Mouse (Mus musculus) hindbrain, embryonic 10.5 days (tissue): ENCODE measurements around the gene Gramd4. TPM values are rescaled to one million over a fixed set of nuclear protein-coding genes. Genes with fewer than 3 reads are reported as not detected.
"Not testable (repeated sequence)": the region's sequence is repeated elsewhere in the genome, so short reads cannot be mapped to it uniquely, and the experiment has no call there.

ENCODE experiments used
- DNase-seq: peaks from one replicate; pipeline ENCODE4 v3.0.0-alpha.2; 2017; ENCODE audit warnings: low spot score
- H3K27ac ChIP-seq: fragments of 300-500 bp; sonication (generic); 2 replicates; pipeline ENCODE4 v1.5.1; 2016; ENCODE audit warnings: mild to moderate bottlenecking, moderate library complexity
- H3K27me3 ChIP-seq: fragments of 300-500 bp; sonication (generic); 2 replicates; pipeline ENCODE4 v1.6.1; 2016; ENCODE audit warnings: mild to moderate bottlenecking; ENCODE audit not compliant: poor library complexity, insufficient read depth, severe bottlenecking
- H3K36me3 ChIP-seq: fragments of 300-500 bp; sonication (generic); 2 replicates; pipeline ENCODE4 v1.6.1; 2016; ENCODE audit warnings: mild to moderate bottlenecking, moderate library complexity
- H3K4me1 ChIP-seq: fragments of 300-500 bp; sonication (generic); replicated peaks from 2 replicates; pipeline ENCODE4 v1.6.1; 2016; ENCODE audit warnings: mild to moderate bottlenecking
- H3K4me3 ChIP-seq: fragments of 300-500 bp; sonication (generic); 2 replicates; pipeline ENCODE4 v1.5.1; 2016; ENCODE audit warnings: mild to moderate bottlenecking, moderate library complexity
- H3K9me3 ChIP-seq: fragments of 300-500 bp; sonication (generic); 2 replicates; pipeline ENCODE4 v1.6.1; 2016; ENCODE audit warnings: mild to moderate bottlenecking, moderate library complexity
- WGBS: fragments of 180-500 bp; shearing (Covaris S2); methylation state at CpG from one replicate; pipeline ENCODE4 v1.1.7; 2016; 5-methylcytosine and 5-hydroxymethylcytosine counted together
- polyA plus RNA-seq: library from polyadenylated mRNA; unstranded; fragments of >200 nt; fragmentation: Nextera tagmentation; extraction: Ambion mirVana; gene quantifications from 2 replicates; pipeline ENCODE4 v1.2.1, GENCODE M21; 2016

Gene Gramd4
- polyA plus RNA-seq, 1 experiment from 2014 or later, result 18.0 TPM

GRCm38 (mm10) chr15:86178594-86178993 is 121.1 kb downstream of the Gramd4 start:
- Histone ChIP-seq H3K9me3 (no peaks in the 10 kb centered on the region), H3K27ac (no peak overlapping the region), H3K4me3 (no peak overlapping the region), H3K4me1 (peaks cover 27% of the 10 kb centered on the region), H3K36me3 (no peaks in the 10 kb centered on the region), H3K27me3 (0 out of 2 replicates have a peak, but pooled peaks cover 3% of the 10 kb centered on the region)
- no peak for DNase-seq
- WGBS, result 91% methylated on average over 6 of the region's 6 CpGs

- Histone ChIP-seq H3K27ac (no peak overlapping the region), H3K4me1 (peaks cover 28% of the 10 kb centered on the region), H3K27me3 (peaks cover 12% of the 10 kb centered on the region), H3K36me3 (no peaks in the 10 kb centered on the region), H3K4me3 (no peak overlapping the region), H3K9me3 (no peaks in the 10 kb centered on the region)
- WGBS, result 90% methylated on average over 4 of the region's 4 CpGs
- no peak for DNase-seq
These were observed 122.9 kb downstream of the Gramd4 start for GRCm38 (mm10) chr15:86180427-86180826.

- not testable (repeated sequence) for H3K27ac ChIP-seq, H3K36me3 ChIP-seq, DNase-seq, H3K9me3 ChIP-seq, H3K4me3 ChIP-seq
- peaks cover 13% of the 10 kb centered on the region for H3K27me3 ChIP-seq
- 93% methylated on average over 3 of the region's 3 CpGs for WGBS
- peaks cover 37% of the 10 kb centered on the region for H3K4me1 ChIP-seq
These were observed 123.8 kb downstream of the Gramd4 start for GRCm38 (mm10) chr15:86181321-86181720.

- Histone ChIP-seq H3K4me1 (peaks cover 43% of the 10 kb centered on the region), H3K9me3 (no peaks in the 10 kb centered on the region), H3K27ac (no peak overlapping the region), H3K27me3 (peaks cover 20% of the 10 kb centered on the region), H3K36me3 (no peaks in the 10 kb centered on the region), H3K4me3 (no peak overlapping the region)
- DNase-seq, result no peak
- WGBS, result 58% methylated on average over 11 of the region's 11 CpGs
These were observed 124.5 kb downstream of the Gramd4 start for GRCm38 (mm10) chr15:86181941-86182439.

GRCm38 (mm10) chr15:86182646-86183045 is 125.2 kb downstream of the Gramd4 start:
- no peak for DNase-seq
- whole genome bisulfite sequencing, result 66% methylated on average over 13 of the region's 13 CpGs
- H3K27ac ChIP-seq, result no peak overlapping the region
- H3K9me3 ChIP-seq, result no peaks in the 10 kb centered on the region
- H3K27me3 ChIP-seq, result peaks cover 20% of the 10 kb centered on the region
- H3K4me1 ChIP-seq, result peaks cover 43% of the 10 kb centered on the region
- no peaks in the 10 kb centered on the region for H3K36me3 ChIP-seq
- no peak overlapping the region for H3K4me3 ChIP-seq

GRCm38 (mm10) chr15:86183484-86183883 is 126.0 kb downstream of the Gramd4 start:
- Histone ChIP-seq H3K27ac (no peak overlapping the region), H3K27me3 (peaks cover 20% of the 10 kb centered on the region), H3K36me3 (no peaks in the 10 kb centered on the region), H3K4me1 (peaks cover 49% of the 10 kb centered on the region), H3K4me3 (no peak overlapping the region), H3K9me3 (no peaks in the 10 kb centered on the region)
- DNase-seq, result no peak
- 90% methylated on average over 8 of the region's 8 CpGs for WGBS

GRCm38 (mm10) chr15:86184071-86184470 is 126.6 kb downstream of the Gramd4 start:
- H3K4me1 ChIP-seq, result peaks cover 55% of the 10 kb centered on the region
- H3K9me3 ChIP-seq, result no peaks in the 10 kb centered on the region
- peaks cover 20% of the 10 kb centered on the region for H3K27me3 ChIP-seq
- peak overlapping the region; percentile 87 for H3K4me3 ChIP-seq
- no peak overlapping the region for H3K27ac ChIP-seq
- WGBS, result 75% methylated on average over 5 of the region's 5 CpGs
- no peak for DNase-seq
- H3K36me3 ChIP-seq, result no peaks in the 10 kb centered on the region

GRCm38 (mm10) chr15:86184851-86185688 is 127.6 kb downstream of the Gramd4 start:
- Histone ChIP-seq H3K36me3 (no peaks in the 10 kb centered on the region), H3K4me1 (peaks cover 63% of the 10 kb centered on the region), H3K27me3 (peaks cover 20% of the 10 kb centered on the region), H3K27ac (peak overlapping the region; percentile 95), H3K9me3 (no peaks in the 10 kb centered on the region), H3K4me3 (peak overlapping the region; percentile 87)
- peak; percentile 58 for DNase-seq
- WGBS, result under 1% methylated on average over 70 of the region's 70 CpGs

- H3K27ac ChIP-seq, result peak within 1 kb of the TSS; percentile 95
- peak within 1 kb of the TSS; percentile 87 for H3K4me3 ChIP-seq
- H3K27me3 ChIP-seq, result peaks cover 20% of the 10 kb centered on the region
- H3K4me1 ChIP-seq, result peaks cover 63% of the 10 kb centered on the region
- H3K9me3 ChIP-seq, result no peaks in the 10 kb centered on the region
- no peaks in the 10 kb centered on the region for H3K36me3 ChIP-seq
- DNase-seq, result peak; percentile 75
- 2% methylated on average over 43 of the region's 43 CpGs for WGBS
These were observed 128.4 kb downstream of the Gramd4 start, which contains the start of gene Cerk for GRCm38 (mm10) chr15:86185689-86186569. TSS of gene Cerk (minus strand) at chr15:86186141.

- Histone ChIP-seq H3K27ac (no peak overlapping the region), H3K36me3 (no peaks in the 10 kb centered on the region), H3K4me1 (peaks cover 63% of the 10 kb centered on the region), H3K9me3 (no peaks in the 10 kb centered on the region), H3K4me3 (no peak overlapping the region), H3K27me3 (peaks cover 20% of the 10 kb centered on the region)
- WGBS, result 44% methylated on average over 3 of the region's 3 CpGs
- no peak for DNase-seq
These were observed 129.2 kb downstream of the Gramd4 start for GRCm38 (mm10) chr15:86186686-86187085.
